Mouse (Mus musculus) frontal cortex, postnatal 25 days (tissue): Measurements from ENCODE around the gene Ier3.
A peak's percentile ranks its signal among the peaks of the same experiment; 100 is the strongest.

Experiments
- DNase-seq, 2 experiments: peaks; one replicate each; pipeline ENCODE4 v3.0.0; 2022; ENCODE audit warnings: low spot score in 2 of 2

Gene Ier3

GRCm38 (mm10) chr17:35810900-35811648 is 10.4 kb upstream of the Ier3 start:
- no peak for DNase-seq

DNA sequence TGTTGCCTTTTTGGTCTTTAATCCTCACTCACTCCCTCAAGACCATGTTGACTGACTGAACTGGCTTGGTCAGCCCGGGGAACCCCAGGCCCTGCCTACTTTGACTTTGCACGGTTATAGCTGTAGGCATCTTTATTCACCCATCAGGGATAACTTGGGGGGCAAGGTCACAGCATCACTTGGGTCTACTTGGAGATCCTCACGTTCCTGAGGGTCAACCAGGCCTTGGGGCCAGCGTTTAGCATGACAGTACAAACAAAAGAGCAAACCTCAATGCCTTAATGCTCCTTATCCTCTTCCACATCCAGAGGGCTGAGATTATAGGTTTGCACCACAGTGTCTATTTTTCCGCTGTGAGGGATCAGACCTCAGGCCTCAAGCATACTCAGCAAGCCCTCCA is 9.2 kb upstream of the Ier3 start:
- no peak for DNase-seq

DNA sequence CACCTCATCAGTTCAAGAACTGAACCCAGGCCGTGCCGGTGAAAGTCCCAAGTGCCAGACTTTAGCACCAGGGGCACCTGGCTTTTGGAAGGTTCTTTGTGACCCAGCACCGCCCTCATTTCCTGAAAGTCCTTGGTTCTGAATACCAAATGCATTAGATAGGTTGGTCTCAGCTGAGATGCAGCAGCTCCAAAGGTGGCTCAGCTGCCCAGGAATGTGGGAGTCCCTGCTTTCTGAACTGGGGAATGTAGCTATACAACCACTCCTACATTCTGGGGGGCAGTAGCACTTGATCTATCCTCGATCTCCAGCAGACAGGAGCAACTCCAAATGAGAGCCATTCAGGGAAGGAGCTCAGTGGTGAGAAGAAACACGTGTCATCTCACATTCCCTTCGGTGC is 8.7 kb upstream of the Ier3 start:
- DNase-seq = no peak

DNA sequence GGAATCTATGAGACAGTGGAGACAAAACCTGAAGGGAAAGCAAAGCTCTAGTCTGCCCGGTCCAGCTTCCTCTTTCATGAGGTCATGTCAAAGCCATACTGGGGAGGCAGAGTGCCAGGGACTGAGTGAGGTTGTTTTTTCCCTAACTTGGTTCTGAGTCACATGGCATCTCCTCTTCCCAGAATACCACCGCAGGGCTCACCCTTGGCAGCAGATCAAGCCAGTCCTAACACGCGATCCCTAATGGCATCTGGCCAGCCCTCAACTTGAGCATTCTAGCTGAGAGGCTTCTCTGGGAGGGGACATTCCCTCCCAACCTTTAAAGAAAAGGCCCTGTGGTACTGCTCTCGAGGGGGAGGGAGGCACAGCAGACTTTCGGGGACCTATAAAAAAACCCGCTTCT is 8.2 kb upstream of the Ier3 start:
- DNase-seq = peak; percentile 30 to 48

DNA sequence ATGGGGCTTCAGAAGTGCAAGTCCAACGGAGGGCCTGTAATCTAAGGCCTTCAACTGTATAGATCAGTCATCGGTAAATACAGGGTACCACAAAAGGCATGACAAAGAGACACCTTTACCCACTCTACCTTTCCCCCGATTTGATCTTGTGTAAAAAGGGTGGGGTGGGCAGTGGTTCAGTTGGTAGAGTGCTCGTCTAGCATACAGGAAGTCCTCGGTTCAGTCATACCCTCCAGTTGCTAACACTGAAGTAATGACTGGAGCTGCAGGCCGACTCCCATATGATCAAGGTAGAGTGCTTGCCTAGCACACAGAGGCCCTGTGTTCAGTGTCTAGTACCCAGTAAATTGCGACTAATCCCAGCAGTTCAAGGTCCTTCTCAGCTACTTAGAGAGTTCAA is 7.8 kb upstream of the Ier3 start:
- DNase-seq = no peak

GRCm38 (mm10) chr17:35814678-35815077 is 6.8 kb upstream of the Ier3 start:
- no peak for DNase-seq

- no peak for DNase-seq
Measured at GRCm38 (mm10) chr17:35815836-35816235, 5.6 kb upstream of the Ier3 start.

- no peak for DNase-seq
Measured at GRCm38 (mm10) chr17:35816686-35817085, 4.8 kb upstream of the Ier3 start.

- DNase-seq = no peak
Measured at GRCm38 (mm10) chr17:35817226-35817625, 4.3 kb upstream of the Ier3 start.

GRCm38 (mm10) chr17:35820111-35820510 is 1.4 kb upstream of the Ier3 start:
- DNase-seq = no peak

DNA sequence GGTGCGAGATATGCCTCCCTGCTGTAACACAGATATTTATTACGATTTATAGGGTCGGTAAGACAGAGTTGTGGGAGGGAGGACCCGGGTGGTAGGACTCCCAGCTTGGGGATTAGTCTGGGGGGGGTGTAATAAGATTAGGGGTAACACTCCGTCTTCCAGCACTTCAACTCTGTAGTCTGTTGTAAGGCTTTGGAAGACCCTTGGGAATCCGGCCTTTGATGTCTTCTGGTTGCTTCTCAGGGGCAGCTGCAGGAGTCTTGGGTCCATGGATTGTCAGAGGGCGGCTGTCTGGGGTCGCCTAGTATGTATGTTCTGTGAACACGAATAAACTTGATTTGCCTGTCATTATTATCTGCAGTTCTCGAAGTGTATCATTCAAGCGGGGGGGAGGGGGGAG is 1.1 kb downstream of the Ier3 start:
- no peak for DNase-seq

GRCm38 (mm10) chr17:35822964-35823937 is 1.8 kb downstream of the Ier3 start, which contains the start of gene Flot1:
Flot1 (plus strand) TSS chr17:35823230.
- peak; percentile 43 to 57 for DNase-seq

DNA sequence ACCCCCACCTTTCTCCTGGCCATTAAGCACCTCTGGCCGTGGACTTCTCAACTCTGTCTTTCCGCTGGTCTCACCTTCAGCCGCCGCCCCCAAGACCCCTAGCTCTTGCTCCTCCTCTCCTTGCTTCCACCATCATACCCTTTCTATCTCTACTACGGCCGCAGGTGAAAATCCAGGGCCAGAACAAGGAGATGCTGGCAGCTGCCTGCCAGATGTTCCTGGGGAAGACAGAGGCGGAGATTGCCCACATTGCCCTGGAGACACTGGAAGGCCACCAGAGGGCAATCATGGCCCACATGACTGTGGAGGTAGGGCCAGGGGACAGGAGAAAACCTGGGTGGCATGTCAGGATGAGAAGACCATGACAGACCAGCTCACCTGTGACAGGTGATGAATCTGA is 2.9 kb downstream of the Ier3 start:
- DNase-seq = no peak

GRCm38 (mm10) chr17:35825109-35825850 is 3.8 kb downstream of the Ier3 start:
- no peak for DNase-seq

DNA sequence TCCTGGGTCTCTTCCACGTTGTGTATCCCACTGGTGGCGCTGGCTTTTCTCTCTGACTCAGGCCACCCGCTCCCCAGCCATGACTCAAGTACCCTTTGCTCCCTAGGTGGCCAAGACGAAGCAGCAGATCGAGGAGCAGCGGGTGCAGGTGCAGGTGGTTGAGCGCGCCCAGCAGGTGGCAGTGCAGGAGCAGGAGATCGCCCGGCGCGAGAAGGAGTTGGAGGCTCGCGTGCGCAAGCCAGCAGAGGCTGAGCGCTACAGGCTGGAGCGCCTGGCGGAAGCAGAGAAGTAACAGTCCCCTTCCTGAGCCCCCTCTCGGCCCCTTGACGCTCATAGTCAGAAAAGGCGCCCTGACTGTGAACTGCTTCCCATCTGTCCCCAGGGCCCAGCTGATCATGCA is 8.3 kb downstream of the Ier3 start:
- DNase-seq = peak; percentile 72 to 77

- DNase-seq = no peak
Measured at GRCm38 (mm10) chr17:35832400-35833238, 11.1 kb downstream of the Ier3 start.

DNA sequence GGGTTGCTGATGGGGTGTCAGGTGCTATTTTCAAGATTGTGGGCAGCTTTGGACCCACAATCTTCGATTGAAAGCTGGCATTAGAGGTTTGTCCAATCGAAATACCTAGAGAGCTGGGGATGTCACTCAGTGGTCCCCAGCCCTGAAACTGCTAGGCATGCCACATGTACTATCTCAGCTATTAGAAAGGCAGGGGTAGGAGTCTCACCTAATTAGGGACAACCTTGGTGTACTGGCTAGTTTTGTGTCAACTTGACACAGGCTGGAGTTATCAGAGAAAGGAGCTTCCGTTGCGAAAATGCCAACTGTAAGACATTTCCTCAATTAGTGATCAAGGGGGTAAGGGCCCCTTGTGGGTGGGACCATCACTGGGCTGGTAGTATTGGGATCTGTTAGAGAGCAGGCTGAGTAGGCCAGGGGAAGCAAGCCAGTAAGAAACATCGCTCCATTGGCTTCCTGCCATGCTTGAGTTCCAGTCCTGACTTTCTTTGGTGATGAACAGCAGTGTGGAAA is 11.8 kb downstream of the Ier3 start:
- no peak for DNase-seq

DNA sequence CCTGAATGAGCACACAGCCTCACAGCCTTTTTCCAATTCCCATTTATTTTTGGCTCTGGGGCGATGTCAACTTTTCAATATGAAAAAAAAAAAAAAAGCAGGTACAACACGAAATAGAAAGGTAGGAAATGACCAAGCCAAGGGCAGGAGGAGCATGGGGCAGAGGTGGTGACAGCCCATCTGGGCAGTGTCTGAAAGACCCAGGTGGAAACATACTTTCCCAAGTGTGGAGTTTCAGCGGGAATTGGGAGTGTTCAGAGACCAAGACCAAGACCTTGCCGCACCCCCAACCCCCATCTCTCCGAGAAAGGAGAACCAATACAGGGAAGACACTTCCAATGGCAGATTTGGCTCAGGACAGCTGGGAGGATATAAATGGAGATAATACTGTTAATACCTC is 12.4 kb downstream of the Ier3 start:
- DNase-seq = no peak

DNA sequence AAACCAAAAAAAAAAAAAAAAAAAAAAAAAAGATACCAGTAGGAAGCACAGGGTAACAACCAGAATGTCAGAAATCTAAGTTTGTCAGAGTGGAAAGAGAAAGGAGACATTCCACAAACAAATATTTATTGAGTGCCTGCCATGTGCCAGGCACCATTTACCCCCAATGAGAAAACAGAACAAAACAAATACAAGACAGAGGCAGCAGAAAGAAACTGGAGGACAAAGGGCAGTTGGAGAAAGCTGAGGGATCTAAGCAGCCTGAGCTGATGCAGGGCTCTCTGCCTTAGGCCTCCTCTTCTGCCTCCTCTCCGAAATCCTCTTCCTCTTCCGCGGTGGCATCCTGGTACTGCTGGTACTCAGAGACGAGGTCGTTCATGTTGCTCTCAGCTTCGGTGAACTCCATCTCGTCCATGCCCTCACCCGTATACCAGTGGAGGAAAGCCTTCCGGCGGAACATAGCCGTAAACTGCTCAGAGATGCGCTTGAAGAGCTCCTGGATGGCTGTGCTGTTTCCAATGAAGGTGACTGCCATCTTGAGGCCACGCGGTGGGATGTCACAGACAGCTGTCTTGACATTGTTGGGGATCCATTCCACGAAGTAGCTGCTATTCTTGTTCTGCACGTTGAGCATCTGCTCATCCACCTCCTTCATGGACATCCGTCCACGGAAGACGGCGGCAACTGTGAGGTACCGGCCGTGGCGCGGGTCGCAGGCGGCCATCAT is 13.4 kb downstream of the Ier3 start:
- DNase-seq = no peak

GRCm38 (mm10) chr17:35835424-35836140 is 14.1 kb downstream of the Ier3 start:
- no peak for DNase-seq
